In genomic region chr15:80303779-80304178, GRCm38 (mm10) we compare ENCODE assay signal across 12 mouse cellular contexts. TPM values are rescaled to one million over a fixed set of nuclear protein-coding genes. Genes with fewer than 3 reads are reported as not detected.
DNase-seq lines count a peak whose midpoint lies in the region.
"Had no signal": no experiment of that assay in that cellular context is flagged by ENCODE, and none has a peak within 500 bp of the region (broad histone marks: within the 10 kb centered on the region; RNA-seq: fewer than 3 reads in every experiment).

No protein-coding gene starts in this region.

- peak; percentile 53 for DNase-seq in cerebellum, adult 8-10 months
- no peak for DNase-seq in cerebellum, adult 9-10 months
- DNase-seq in layer of hippocampus, postnatal 36 days: peak; percentile 9 to 19
- DNase-seq in layer of hippocampus, postnatal 14 days (ENCODE audit: low spot score in 2 of 2): no peak
- peak; percentile 5 for DNase-seq in 3T3-L1 (ENCODE audit: low read depth, low spot score)
- peak; percentile 55 to 57 for DNase-seq in cerebellum, postnatal 25 days
- DNase-seq in adrenal gland, adult 18-20 months (ENCODE audit: low spot score in 2 of 2): no peak
- DNase-seq: adrenal gland, postnatal 14 days; embryo, embryonic 11 days; kidney, adult 2 months; kidney, postnatal 4 days; thymus, postnatal 14 days had no signal

RNA-seq across cellular contexts. Expression of gene Cacna1i, which starts 16.7 kb away (rescaled TPM):
- total RNA-seq in layer of hippocampus, postnatal 36 days (2021): 10 to 100 TPM; 43.0 to 43.8 TPM
- total RNA-seq in layer of hippocampus, postnatal 14 days (2021): 10 to 100 TPM; 40.5 to 45.5 TPM
- total RNA-seq in adrenal gland, adult 18-20 months (2021): under 1 TPM; 0.29 to 0.40 TPM

RNA-seq across cellular contexts. Expression of gene Rps19bp1, which starts 39.7 kb away (rescaled TPM):
- total RNA-seq in layer of hippocampus, postnatal 36 days (2021): 10 to 100 TPM; 35.8 to 37.5 TPM
- 10 to 100 TPM; 32.0 to 33.0 TPM for total RNA-seq in layer of hippocampus, postnatal 14 days (2021)
- total RNA-seq in adrenal gland, adult 18-20 months (2021): 10 to 100 TPM; 42.6 to 48.1 TPM

RNA-seq across cellular contexts. Expression of gene Atf4, which starts 48.8 kb away (rescaled TPM):
- total RNA-seq in layer of hippocampus, postnatal 36 days (2021): 10 to 100 TPM; 94.7 to 95.9 TPM
- total RNA-seq in layer of hippocampus, postnatal 14 days (2021): 10 to 100 TPM; 96.2 to 96.4 TPM
- total RNA-seq in adrenal gland, adult 18-20 months (2021): 100 to 1,000 TPM; 237 to 275 TPM

Comparison
In these comparisons a context has a peak if more than half of its experiments do, and no peak if none do; other contexts are left out.
1. DNase-seq: peak in cerebellum, adult 8-10 months (single experiment), layer of hippocampus, postnatal 36 days (2 of 2), 3T3-L1 (single experiment) and cerebellum, postnatal 25 days (2 of 2); none in cerebellum, adult 9-10 months (single experiment), layer of hippocampus, postnatal 14 days (0 of 2) and adrenal gland, adult 18-20 months (0 of 2).
2. RNA of gene Cacna1i, which starts 16.7 kb away (total RNA-seq): 40.5 to 45.5 TPM in layer of hippocampus, postnatal 14 days and 43.0 to 43.8 TPM in layer of hippocampus, postnatal 36 days; 0.29 to 0.40 TPM in adrenal gland, adult 18-20 months; every median in the first group is over 10 times any median in the second.